Mouse (Mus musculus) embryonic fibroblast, embryonic 13.5 days (primary cell): Measurements from ENCODE around the gene Olfr98.

Experiments
- CTCF ChIP-seq: IDR thresholded peaks from 2 replicates; pipeline ENCODE4 v1.5.1; 2011; ENCODE audit warnings: mild to moderate bottlenecking, control low read depth, low read length, moderate library complexity, borderline replicate concordance; ENCODE audit not compliant: insufficient read depth
- POLR2A ChIP-seq: IDR thresholded peaks from 2 replicates; pipeline ENCODE4 v1.6.1; 2011; ENCODE audit warnings: low read depth, mild to moderate bottlenecking, control low read depth, low read length, moderate library complexity

DNA sequence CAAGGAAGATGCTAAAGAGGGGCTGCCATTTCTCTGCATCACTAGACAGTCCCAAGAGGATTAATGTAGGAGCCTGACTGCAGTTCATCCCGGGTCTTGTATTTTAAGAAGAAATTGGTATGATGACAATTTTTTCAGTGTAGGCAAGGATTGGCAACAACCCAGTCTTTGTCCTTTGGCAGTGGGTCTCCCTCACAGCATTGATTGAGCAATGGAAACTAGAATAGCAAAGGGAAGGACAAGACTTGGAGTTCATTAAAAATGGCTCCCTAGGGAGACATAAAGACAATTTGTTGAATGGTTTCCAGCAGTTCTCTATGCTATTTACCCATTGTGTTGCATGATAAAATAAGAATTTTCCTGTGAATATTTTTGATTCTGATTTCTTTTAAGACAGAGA, 16.8 kb upstream of the Olfr98 start:
- TF ChIP-seq CTCF (no peak), POLR2A (no peak)
